Mouse (Mus musculus) erythroblast, embryonic 14.5 days (primary cell): ENCODE results near the gene Galntl5. TPM values are rescaled to one million over a fixed set of nuclear protein-coding genes. Genes with fewer than 3 reads are reported as not detected.

Experiments
- H3K27me3 ChIP-seq: 2 replicates; pipeline ENCODE4 v1.6.1; 2012; ENCODE audit warnings: inconsistent platforms; ENCODE audit not compliant: control insufficient read depth
- H3K36me3 ChIP-seq: 2 replicates; pipeline ENCODE4 v1.6.1; 2012; ENCODE audit warnings: mild to moderate bottlenecking, inconsistent platforms; ENCODE audit not compliant: control insufficient read depth
- H3K4me1 ChIP-seq: 2 replicates; pipeline ENCODE4 v1.6.1; 2012; ENCODE audit warnings: inconsistent platforms; ENCODE audit not compliant: control insufficient read depth
- H3K4me3 ChIP-seq: replicated peaks from 2 replicates; pipeline ENCODE3; 2012; ENCODE audit warnings: moderate library complexity, mild to moderate bottlenecking, inconsistent platforms
- H3K9me3 ChIP-seq: 2 replicates; pipeline ENCODE4 v1.6.1; 2012; ENCODE audit warnings: low read length, inconsistent platforms, mixed read lengths; ENCODE audit not compliant: control insufficient read depth
- GATA1 ChIP-seq: IDR thresholded peaks from 2 replicates; pipeline ENCODE4 v1.6.1; 2012; ENCODE audit warnings: low read length, inconsistent platforms, mixed read lengths
- TAL1 ChIP-seq: IDR thresholded peaks from 3 replicates; pipeline ENCODE4 v1.6.1; 2012; ENCODE audit warnings: low read length, inconsistent platforms, mixed read lengths
- polyA plus RNA-seq: library from polyadenylated mRNA; stranded (reverse); fragments of >175 nt; gene quantifications from 2 replicates; pipeline ENCODE4 v1.2.3, GENCODE M21; 2012

Galntl5 gene
- not detected in 2 replicates for polyA plus RNA-seq

GRCm38 (mm10) chr5:25181004-25181531 lies at the start of gene Galntl5:
Gene Galntl5 (plus strand): TSS chr5:25181460.
- Histone ChIP-seq H3K9me3 (no peaks in the 10 kb centered on the region), H3K27me3 (no peaks in the 10 kb centered on the region), H3K4me3 (no peak within 1 kb of the TSS), H3K36me3 (no peaks in the 10 kb centered on the region), H3K4me1 (no peaks in the 10 kb centered on the region)
- TF ChIP-seq TAL1 (no peak), GATA1 (no peak)

GRCm38 (mm10) chr5:25146705-25147104 lies 34.6 kb upstream of the Galntl5 start:
- no peak for TF ChIP-seq TAL1
- no peak for TF ChIP-seq GATA1
- no peaks in the 10 kb centered on the region for H3K9me3 ChIP-seq
- no peaks in the 10 kb centered on the region for H3K4me1 ChIP-seq
- H3K4me3 ChIP-seq = no peak overlapping the region
- H3K36me3 ChIP-seq = no peaks in the 10 kb centered on the region
- no peaks in the 10 kb centered on the region for H3K27me3 ChIP-seq

- Histone ChIP-seq H3K9me3 (no peaks in the 10 kb centered on the region), H3K36me3 (no peaks in the 10 kb centered on the region), H3K4me3 (no peak overlapping the region), H3K4me1 (no peaks in the 10 kb centered on the region), H3K27me3 (no peaks in the 10 kb centered on the region)
- TF ChIP-seq TAL1 (no peak), GATA1 (no peak)
These were observed 31.8 kb upstream of the Galntl5 start for GRCm38 (mm10) chr5:25149331-25149965.

- no peaks in the 10 kb centered on the region for H3K9me3 ChIP-seq
- no peaks in the 10 kb centered on the region for H3K4me1 ChIP-seq
- no peak overlapping the region for H3K4me3 ChIP-seq
- H3K27me3 ChIP-seq = no peaks in the 10 kb centered on the region
- H3K36me3 ChIP-seq = no peaks in the 10 kb centered on the region
- TF ChIP-seq TAL1 = no peak
- no peak for TF ChIP-seq GATA1
These were observed 27.8 kb upstream of the Galntl5 start for GRCm38 (mm10) chr5:25153491-25153890.

GRCm38 (mm10) chr5:25153996-25154395 lies 27.3 kb upstream of the Galntl5 start:
- Histone ChIP-seq H3K4me1 (no peaks in the 10 kb centered on the region), H3K27me3 (no peaks in the 10 kb centered on the region), H3K9me3 (no peaks in the 10 kb centered on the region), H3K36me3 (no peaks in the 10 kb centered on the region), H3K4me3 (no peak overlapping the region)
- TF ChIP-seq TAL1 = no peak
- TF ChIP-seq GATA1 = no peak

DNA sequence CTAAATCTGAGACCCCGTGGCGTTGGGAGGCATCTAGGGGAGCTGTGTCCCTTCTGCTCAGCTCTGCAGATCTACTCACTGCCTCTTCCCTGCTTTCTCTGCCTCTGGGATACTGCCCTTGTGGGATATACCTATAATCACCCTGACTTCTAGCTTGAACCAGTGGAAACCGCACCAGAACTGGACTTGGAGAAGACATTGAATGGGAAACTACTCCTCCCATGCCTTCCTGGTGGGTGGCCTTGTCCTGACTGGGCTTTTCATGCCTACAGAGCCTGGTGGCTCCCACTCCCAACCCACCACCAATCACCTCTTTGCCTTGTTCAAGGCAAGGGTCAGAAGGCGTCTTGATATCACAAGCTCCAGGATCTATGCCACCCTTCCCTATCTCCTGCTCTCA lies 26.4 kb upstream of the Galntl5 start:
- Histone ChIP-seq H3K9me3 (no peaks in the 10 kb centered on the region), H3K27me3 (no peaks in the 10 kb centered on the region), H3K4me3 (no peak overlapping the region), H3K4me1 (no peaks in the 10 kb centered on the region), H3K36me3 (no peaks in the 10 kb centered on the region)
- TF ChIP-seq GATA1 = no peak

DNA sequence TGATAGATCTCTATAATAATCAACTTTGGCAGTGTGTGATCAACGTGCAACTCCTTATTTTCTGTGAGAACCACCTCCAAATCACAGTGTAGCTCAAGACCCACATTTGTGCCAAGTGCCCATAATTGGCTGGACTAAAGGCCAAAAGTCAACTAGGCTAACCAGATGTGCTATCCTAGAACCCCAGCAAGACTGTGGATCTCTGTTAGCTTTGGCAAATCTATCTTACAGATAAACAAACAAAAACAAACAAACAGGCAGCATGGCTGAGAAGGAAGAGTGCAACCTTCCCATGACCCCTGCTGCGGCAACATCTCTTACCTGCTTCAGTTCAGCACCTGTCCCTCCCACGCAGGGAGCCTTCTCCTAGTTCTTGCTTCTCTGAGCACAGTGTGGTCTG lies 25.9 kb upstream of the Galntl5 start:
- H3K9me3 ChIP-seq = no peaks in the 10 kb centered on the region
- no peaks in the 10 kb centered on the region for H3K36me3 ChIP-seq
- TF ChIP-seq TAL1 = no peak
- no peak for TF ChIP-seq GATA1
- no peak overlapping the region for H3K4me3 ChIP-seq
- no peaks in the 10 kb centered on the region for H3K27me3 ChIP-seq
- H3K4me1 ChIP-seq = no peaks in the 10 kb centered on the region

DNA sequence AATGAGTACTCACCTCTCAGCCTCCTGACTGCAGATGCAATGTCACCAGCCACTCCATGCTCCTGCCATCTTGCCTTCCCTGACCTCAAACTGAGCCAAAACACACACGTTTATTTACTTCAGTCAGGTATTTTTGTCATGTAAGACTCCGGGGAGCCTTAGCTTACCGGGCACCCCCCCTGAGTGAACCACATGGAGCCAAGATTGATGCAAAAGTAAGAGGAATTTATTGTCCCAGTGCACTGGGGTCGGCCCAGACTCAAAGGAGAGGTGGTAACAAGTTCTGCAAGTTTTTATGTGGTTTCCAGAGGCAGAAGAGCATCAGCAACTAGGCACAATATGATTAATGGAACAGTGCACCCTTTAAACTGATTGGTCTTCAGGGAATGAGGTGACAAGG lies 24.1 kb upstream of the Galntl5 start:
- Histone ChIP-seq H3K9me3 (no peaks in the 10 kb centered on the region), H3K4me1 (no peaks in the 10 kb centered on the region), H3K27me3 (no peaks in the 10 kb centered on the region), H3K4me3 (no peak overlapping the region), H3K36me3 (no peaks in the 10 kb centered on the region)
- no peak for TF ChIP-seq GATA1
- no peak for TF ChIP-seq TAL1

DNA sequence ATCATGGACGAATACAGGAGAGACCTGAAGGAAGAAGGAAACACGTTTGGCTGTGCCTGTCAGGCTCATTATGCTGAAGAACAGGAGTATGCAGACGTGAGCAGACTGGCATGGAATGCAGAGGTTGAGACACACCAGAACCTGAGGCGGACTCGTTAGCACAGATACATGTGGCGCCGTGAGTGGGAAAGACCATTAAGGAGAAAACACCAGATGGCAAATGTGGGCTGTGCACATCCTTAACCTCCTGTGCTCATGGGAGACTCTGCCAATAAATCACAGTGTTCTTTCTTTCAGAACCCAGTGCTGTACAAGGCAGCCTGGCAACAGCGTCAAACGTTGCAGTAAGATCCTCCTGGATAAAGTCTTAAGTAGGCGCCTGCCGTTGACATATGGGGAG lies 20.7 kb upstream of the Galntl5 start:
- Histone ChIP-seq H3K4me1 (no peaks in the 10 kb centered on the region), H3K36me3 (no peaks in the 10 kb centered on the region), H3K27me3 (no peaks in the 10 kb centered on the region), H3K9me3 (no peaks in the 10 kb centered on the region), H3K4me3 (no peak overlapping the region)
- TF ChIP-seq GATA1 (no peak), TAL1 (no peak)

GRCm38 (mm10) chr5:25162981-25163380 lies 18.3 kb upstream of the Galntl5 start:
- Histone ChIP-seq H3K9me3 (no peaks in the 10 kb centered on the region), H3K27me3 (no peaks in the 10 kb centered on the region), H3K4me1 (no peaks in the 10 kb centered on the region), H3K4me3 (no peak overlapping the region), H3K36me3 (no peaks in the 10 kb centered on the region)
- TF ChIP-seq TAL1 (no peak), GATA1 (no peak)
